Mouse (Mus musculus) kidney, adult 2 months (tissue): Measurements from ENCODE around the gene Ttc30a1. TPM values are rescaled to one million over a fixed set of nuclear protein-coding genes. Genes with fewer than 3 reads are reported as not detected.

Experiments used
- DNase-seq: peaks from one replicate; pipeline ENCODE4 v3.0.0; 2021
- H3K27ac ChIP-seq: fragments of 200-500 bp; 2 replicates; pipeline ENCODE4 v1.5.1; 2012; ENCODE audit warnings: low read depth, low read length, control low read depth, inconsistent platforms; ENCODE audit not compliant: insufficient read depth
- H3K27me3 ChIP-seq: fragments of 200-500 bp; replicated peaks from 2 replicates; pipeline ENCODE4 v1.6.1; 2012; ENCODE audit warnings: mild to moderate bottlenecking, moderate library complexity, low read length, inconsistent platforms; ENCODE audit not compliant: control insufficient read depth, insufficient read depth
- H3K36me3 ChIP-seq: fragments of 200-500 bp; 2 replicates; pipeline ENCODE4 v1.6.1; 2012; ENCODE audit warnings: mild to moderate bottlenecking, moderate library complexity, low read length, inconsistent platforms; ENCODE audit not compliant: control insufficient read depth, insufficient read depth
- H3K4me1 ChIP-seq: fragments of 200-500 bp; 2 replicates; pipeline ENCODE4 v1.6.1; 2011; ENCODE audit warnings: low read length; ENCODE audit not compliant: control insufficient read depth, insufficient read depth
- H3K4me3 ChIP-seq: fragments of 200-500 bp; 2 replicates; pipeline ENCODE4 v1.5.1; 2011; ENCODE audit warnings: mild to moderate bottlenecking, low read depth, low read length, control low read depth; ENCODE audit not compliant: insufficient read depth
- CTCF ChIP-seq: fragments of 200-500 bp; conservative IDR thresholded peaks from 2 replicates; pipeline ENCODE4 v1.5.1; 2011; ENCODE audit warnings: low read depth, mild to moderate bottlenecking, control low read depth, low read length, moderate library complexity, mixed read lengths; ENCODE audit not compliant: insufficient read depth, insufficient read length
- POLR2A ChIP-seq: fragments of 200-500 bp; IDR thresholded peaks from one replicate; pipeline ENCODE4 v1.6.1; 2011; ENCODE audit warnings: low read depth, low read length, control low read depth
- WGBS: fragments of 180-500 bp; shearing (Covaris S2); methylation state at CpG from one replicate; pipeline ENCODE4 v1.1.7; 2018; 5-methylcytosine and 5-hydroxymethylcytosine counted together
- polyA plus RNA-seq: library from polyadenylated mRNA; depleted of rRNA; stranded (reverse); fragments of >200 nt; gene quantifications from 2 replicates; pipeline ENCODE4 v1.2.3, GENCODE M21; 2012; rRNA removed

Gene Ttc30a1
- polyA plus RNA-seq, 1 experiment: 2.8 TPM

GRCm38 (mm10) chr2:75929786-75930444, 51.9 kb downstream of the Ttc30a1 start:
- no peak overlapping the region for H3K4me3 ChIP-seq
- WGBS: 84% methylated on average over 6 of the region's 6 CpGs

GRCm38 (mm10) chr2:75929141-75929540, 52.6 kb downstream of the Ttc30a1 start:
- Histone ChIP-seq H3K4me1 (no peaks in the 10 kb centered on the region), H3K27me3 (no peaks in the 10 kb centered on the region), H3K36me3 (peaks cover 5% of the 10 kb centered on the region; the same call in 1 of the 2 replicates), H3K27ac (no peak overlapping the region), H3K4me3 (no peak overlapping the region)
- TF ChIP-seq CTCF (no peak), POLR2A (no peak)
- 92% methylated on average over 2 of the region's 2 CpGs for WGBS
- DNase-seq: no peak

More at GRCm38 (mm10) chr2:75929786-75930444, 51.9 kb downstream of the Ttc30a1 start:
- no peaks in the 10 kb centered on the region for H3K27me3 ChIP-seq
- no peak overlapping the region for H3K27ac ChIP-seq
- TF ChIP-seq CTCF (no peak), POLR2A (no peak)
- no peaks in the 10 kb centered on the region for H3K4me1 ChIP-seq
- no peak for DNase-seq
- peaks cover 5% of the 10 kb centered on the region; the same call in 1 of the 2 replicates for H3K36me3 ChIP-seq

Other genes with a start within 250 kb of the Ttc30a1 start
- gene Agps, start 149.8 kb downstream of the Ttc30a1 start, polyA plus RNA-seq: 13.3 and 14.8 TPM in 2 replicates
- gene Ttc30b, start 43.4 kb downstream of the Ttc30a1 start, polyA plus RNA-seq: 9.4 and 11.8 TPM in 2 replicates
- gene Ttc30a2, start 3.8 kb downstream of the Ttc30a1 start, polyA plus RNA-seq: 0.20 and 0.38 TPM in 2 replicates